In genomic region chr11:106159216-106159920, GRCm38 (mm10) we compare ENCODE assay signal across 9 mouse cellular contexts. TPM values are rescaled to one million over a fixed set of nuclear protein-coding genes. Genes with fewer than 3 reads are reported as not detected.
DNase-seq lines count a peak whose midpoint lies in the region; ATAC-seq lines count a peak whose summit lies in the region.
"Had no signal": no experiment of that assay in that cellular context is flagged by ENCODE, and none has a peak within 500 bp of the region (broad histone marks: within the 10 kb centered on the region; RNA-seq: fewer than 3 reads in every experiment).

No protein-coding gene starts in this region.

- peaks cover 45% of the 10 kb centered on the region for H3K4me1 ChIP-seq in embryonic facial prominence, embryonic 15.5 days
- H3K4me1 ChIP-seq in hindbrain, embryonic 15.5 days (replicated peaks): peaks cover 46% of the 10 kb centered on the region
- peaks cover 47% of the 10 kb centered on the region for H3K4me1 ChIP-seq in limb, embryonic 12.5 days (replicated peaks)
- H3K4me1 ChIP-seq in midbrain, embryonic 11.5 days (ENCODE audit: control insufficient read depth, insufficient read depth, low read length): peaks cover 22% of the 10 kb centered on the region
- peaks cover 20% of the 10 kb centered on the region for H3K4me1 ChIP-seq in stomach, embryonic 16.5 days (ENCODE audit: control insufficient read depth, insufficient read depth, low read length)

- peak overlapping the region; percentile 97 for H3K27ac ChIP-seq in embryonic facial prominence, embryonic 15.5 days (replicated peaks)
- H3K27ac ChIP-seq in hindbrain, embryonic 15.5 days (replicated peaks): peak overlapping the region; percentile 98
- H3K27ac ChIP-seq in limb, embryonic 12.5 days: peak overlapping the region; percentile 100
- peak overlapping the region; percentile 97 for H3K27ac ChIP-seq in midbrain, embryonic 11.5 days (ENCODE audit: low read depth, low read length)
- H3K27ac ChIP-seq in stomach, embryonic 16.5 days (ENCODE audit: low read length): peak overlapping the region; percentile 89

- DNase-seq in adrenal gland, postnatal 10 days: peak; percentile 49
- DNase-seq in adrenal gland, adult 18-20 months (ENCODE audit: low spot score in 2 of 2): no peak
- peak; percentile 69 for DNase-seq in adrenal gland, postnatal 14 days
- peak; percentile 95 for DNase-seq in midbrain, embryonic 11.5 days (ENCODE audit: low spot score, missing footprints)

- ATAC-seq in embryonic facial prominence, embryonic 15.5 days (ENCODE audit: insufficient number of reproducible peaks, low FRiP score, low TSS enrichment, low read depth): peak; percentile 41
- peak; percentile 66 for ATAC-seq in hindbrain, embryonic 15.5 days (ENCODE audit: low FRiP score, low read depth)
- peak; percentile 58 for ATAC-seq in limb, embryonic 12.5 days (ENCODE audit: insufficient number of reproducible peaks, insufficient read depth, low FRiP score, low TSS enrichment, low read depth)
- ATAC-seq in midbrain, embryonic 11.5 days (ENCODE audit: low FRiP score): peak; percentile 73
- peak; percentile 38; the same call in 1 of the 2 replicates for ATAC-seq in stomach, embryonic 16.5 days (ENCODE audit: insufficient read depth, low FRiP score)

- H3K36me3 ChIP-seq in embryonic facial prominence, embryonic 15.5 days: peaks cover 52% of the 10 kb centered on the region
- peaks cover 22% of the 10 kb centered on the region for H3K36me3 ChIP-seq in hindbrain, embryonic 15.5 days
- peaks cover 67% of the 10 kb centered on the region for H3K36me3 ChIP-seq in limb, embryonic 12.5 days
- peaks cover 13% of the 10 kb centered on the region for H3K36me3 ChIP-seq in midbrain, embryonic 11.5 days (ENCODE audit: control insufficient read depth, insufficient read depth, low read length)
- H3K36me3 ChIP-seq in stomach, embryonic 16.5 days (ENCODE audit: control insufficient read depth, insufficient read depth, low read length): peaks cover 5% of the 10 kb centered on the region; the same call in 1 of the 2 replicates

- H3K27me3 ChIP-seq in embryonic facial prominence, embryonic 15.5 days: no peaks in the 10 kb centered on the region
- no peaks in the 10 kb centered on the region for H3K27me3 ChIP-seq in hindbrain, embryonic 15.5 days
- H3K27me3 ChIP-seq in limb, embryonic 12.5 days: no peaks in the 10 kb centered on the region
- H3K27me3 ChIP-seq in midbrain, embryonic 11.5 days (ENCODE audit: control insufficient read depth, insufficient read depth, low read length): no peaks in the 10 kb centered on the region
- H3K27me3 ChIP-seq in stomach, embryonic 16.5 days (ENCODE audit: control insufficient read depth, insufficient read depth, low read length): no peaks in the 10 kb centered on the region

- peak overlapping the region; percentile 80 for H3K4me3 ChIP-seq in embryonic facial prominence, embryonic 15.5 days (replicated peaks)
- H3K4me3 ChIP-seq in hindbrain, embryonic 15.5 days: peak overlapping the region; percentile 81
- H3K4me3 ChIP-seq in limb, embryonic 12.5 days (replicated peaks): peak overlapping the region; percentile 85
- peak overlapping the region; percentile 83 for H3K4me3 ChIP-seq in midbrain, embryonic 11.5 days (ENCODE audit: low read depth, low read length)
- peak overlapping the region; percentile 76 for H3K4me3 ChIP-seq in stomach, embryonic 16.5 days (replicated peaks; ENCODE audit: low read length)

- under 1% methylated on average over 24 of the region's 25 CpGs for whole genome bisulfite sequencing in embryonic facial prominence, embryonic 15.5 days
- under 1% methylated on average over 15 of the region's 25 CpGs for WGBS in hindbrain, embryonic 15.5 days
- 3% methylated on average over 23 of the region's 25 CpGs for WGBS in limb, embryonic 12.5 days
- under 1% methylated on average over 21 of the region's 25 CpGs for WGBS in midbrain, embryonic 11.5 days
- WGBS in stomach, embryonic 16.5 days: under 1% methylated on average over 24 of the region's 25 CpGs

- peak overlapping the region; percentile 86 for H3K4me2 ChIP-seq in embryonic facial prominence, embryonic 15.5 days (replicated peaks)
- peak overlapping the region; percentile 92 for H3K4me2 ChIP-seq in hindbrain, embryonic 15.5 days
- H3K4me2 ChIP-seq in limb, embryonic 12.5 days: peak overlapping the region; percentile 95
- peak overlapping the region; percentile 95 for H3K4me2 ChIP-seq in midbrain, embryonic 11.5 days
- peak overlapping the region; percentile 92 for H3K4me2 ChIP-seq in stomach, embryonic 16.5 days (ENCODE audit: low read depth, low read length)

- H3K9ac ChIP-seq in embryonic facial prominence, embryonic 15.5 days: peak overlapping the region; percentile 97
- peak overlapping the region; percentile 92 for H3K9ac ChIP-seq in hindbrain, embryonic 15.5 days
- H3K9ac ChIP-seq in limb, embryonic 12.5 days (replicated peaks): peak overlapping the region; percentile 98
- H3K9ac ChIP-seq in midbrain, embryonic 11.5 days (ENCODE audit: low read length): peak overlapping the region; percentile 97
- H3K9ac ChIP-seq in stomach, embryonic 16.5 days (ENCODE audit: low read length): peak overlapping the region; percentile 95

- H3K9me3 ChIP-seq in embryonic facial prominence, embryonic 15.5 days (replicated peaks): no peaks in the 10 kb centered on the region
- H3K9me3 ChIP-seq in hindbrain, embryonic 15.5 days: no peaks in the 10 kb centered on the region
- no peaks in the 10 kb centered on the region for H3K9me3 ChIP-seq in limb, embryonic 12.5 days
- no peaks in the 10 kb centered on the region for H3K9me3 ChIP-seq in midbrain, embryonic 11.5 days (ENCODE audit: control insufficient read depth, low read length)
- no peaks in the 10 kb centered on the region for H3K9me3 ChIP-seq in stomach, embryonic 16.5 days (replicated peaks; ENCODE audit: control insufficient read depth, low read length)

RNA-seq across cellular contexts. Expression of gene Gm10840, which starts 1.3 kb away (rescaled TPM):
- not detected for total RNA-seq in adrenal gland, postnatal 10 days (2021)
- not detected for total RNA-seq in adrenal gland, adult 18-20 months (2021)
- total RNA-seq in adrenal gland, postnatal 14 days (2021): not detected in 2 replicates
- 0.71 TPM in 1 of 2 replicates, not detected in the other for polyA plus RNA-seq in embryonic facial prominence, embryonic 15.5 days (2015; fragmentation: Nextera tagmentation; extraction: Ambion mirVana)
- polyA plus RNA-seq in hindbrain, embryonic 15.5 days (2015; fragmentation: Nextera tagmentation; extraction: Ambion mirVana): 0.65 TPM in 1 of 2 replicates, not detected in the other
- polyA plus RNA-seq in limb, embryonic 12.5 days (2016; fragmentation: Nextera tagmentation; extraction: Ambion mirVana): not detected in 2 replicates
- polyA plus RNA-seq in midbrain, embryonic 11.5 days (2014; fragmentation: Nextera tagmentation; extraction: Ambion mirVana): not detected in 2 replicates
- not detected in 2 replicates for polyA plus RNA-seq in stomach, embryonic 16.5 days (2015; fragmentation: Nextera tagmentation; extraction: Ambion mirVana)
- total RNA-seq: left cerebral cortex, postnatal 25 days had no signal

RNA-seq across cellular contexts. Expression of gene Limd2, which starts 1.3 kb away (rescaled TPM):
- 10 to 100 TPM; 40.4 to 43.1 TPM for total RNA-seq in adrenal gland, postnatal 10 days (2021)
- 10 to 100 TPM in 1 of 2 experiments, 1 to 10 TPM in 1; 9.5 to 11.7 TPM for total RNA-seq in adrenal gland, adult 18-20 months (2021)
- total RNA-seq in adrenal gland, postnatal 14 days (2021): 21.1 and 59.4 TPM in 2 replicates
- 250 and 257 TPM in 2 replicates for polyA plus RNA-seq in embryonic facial prominence, embryonic 15.5 days (2015; fragmentation: Nextera tagmentation; extraction: Ambion mirVana)
- polyA plus RNA-seq in hindbrain, embryonic 15.5 days (2015; fragmentation: Nextera tagmentation; extraction: Ambion mirVana): 162 and 167 TPM in 2 replicates
- 508 and 509 TPM in 2 replicates for polyA plus RNA-seq in limb, embryonic 12.5 days (2016; fragmentation: Nextera tagmentation; extraction: Ambion mirVana)
- 301 and 308 TPM in 2 replicates for polyA plus RNA-seq in midbrain, embryonic 11.5 days (2014; fragmentation: Nextera tagmentation; extraction: Ambion mirVana)
- 95.6 and 111 TPM in 2 replicates for polyA plus RNA-seq in stomach, embryonic 16.5 days (2015; fragmentation: Nextera tagmentation; extraction: Ambion mirVana)

RNA-seq across cellular contexts. Expression of gene Strada, which starts 42.6 kb away (rescaled TPM):
- total RNA-seq in adrenal gland, postnatal 10 days (2021): 10 to 100 TPM; 12.1 to 16.1 TPM
- total RNA-seq in adrenal gland, adult 18-20 months (2021): 10 to 100 TPM; 11.6 to 13.1 TPM
- total RNA-seq in adrenal gland, postnatal 14 days (2021): 12.1 and 12.5 TPM in 2 replicates
- 28.4 and 29.3 TPM in 2 replicates for polyA plus RNA-seq in embryonic facial prominence, embryonic 15.5 days (2015; fragmentation: Nextera tagmentation; extraction: Ambion mirVana)
- 27.9 and 28.7 TPM in 2 replicates for polyA plus RNA-seq in hindbrain, embryonic 15.5 days (2015; fragmentation: Nextera tagmentation; extraction: Ambion mirVana)
- polyA plus RNA-seq in limb, embryonic 12.5 days (2016; fragmentation: Nextera tagmentation; extraction: Ambion mirVana): 31.1 and 33.2 TPM in 2 replicates
- 38.4 and 40.5 TPM in 2 replicates for polyA plus RNA-seq in midbrain, embryonic 11.5 days (2014; fragmentation: Nextera tagmentation; extraction: Ambion mirVana)
- polyA plus RNA-seq in stomach, embryonic 16.5 days (2015; fragmentation: Nextera tagmentation; extraction: Ambion mirVana): 18.8 and 19.6 TPM in 2 replicates

RNA-seq across cellular contexts. Expression of gene Ccdc47, which starts 56.8 kb away (rescaled TPM):
- 10 to 100 TPM; 75.9 to 86.3 TPM for total RNA-seq in adrenal gland, postnatal 10 days (2021)
- 100 to 1,000 TPM; 106 to 118 TPM for total RNA-seq in adrenal gland, adult 18-20 months (2021)
- total RNA-seq in adrenal gland, postnatal 14 days (2021): 116 and 120 TPM in 2 replicates
- 88.9 and 91.8 TPM in 2 replicates for polyA plus RNA-seq in embryonic facial prominence, embryonic 15.5 days (2015; fragmentation: Nextera tagmentation; extraction: Ambion mirVana)
- 94.5 and 101 TPM in 2 replicates for polyA plus RNA-seq in hindbrain, embryonic 15.5 days (2015; fragmentation: Nextera tagmentation; extraction: Ambion mirVana)
- polyA plus RNA-seq in limb, embryonic 12.5 days (2016; fragmentation: Nextera tagmentation; extraction: Ambion mirVana): 73.9 and 78.5 TPM in 2 replicates
- polyA plus RNA-seq in midbrain, embryonic 11.5 days (2014; fragmentation: Nextera tagmentation; extraction: Ambion mirVana): 74.1 and 76.4 TPM in 2 replicates
- 100 and 112 TPM in 2 replicates for polyA plus RNA-seq in stomach, embryonic 16.5 days (2015; fragmentation: Nextera tagmentation; extraction: Ambion mirVana)

RNA-seq across cellular contexts. Expression of gene Ddx42, which starts 57.4 kb away (rescaled TPM):
- 10 to 100 TPM; 49.0 to 54.0 TPM for total RNA-seq in adrenal gland, postnatal 10 days (2021)
- 10 to 100 TPM; 42.1 to 55.2 TPM for total RNA-seq in adrenal gland, adult 18-20 months (2021)
- 51.5 and 59.9 TPM in 2 replicates for total RNA-seq in adrenal gland, postnatal 14 days (2021)
- 71.1 and 77.5 TPM in 2 replicates for polyA plus RNA-seq in embryonic facial prominence, embryonic 15.5 days (2015; fragmentation: Nextera tagmentation; extraction: Ambion mirVana)
- 77.9 and 81.9 TPM in 2 replicates for polyA plus RNA-seq in hindbrain, embryonic 15.5 days (2015; fragmentation: Nextera tagmentation; extraction: Ambion mirVana)
- 107 and 111 TPM in 2 replicates for polyA plus RNA-seq in limb, embryonic 12.5 days (2016; fragmentation: Nextera tagmentation; extraction: Ambion mirVana)
- polyA plus RNA-seq in midbrain, embryonic 11.5 days (2014; fragmentation: Nextera tagmentation; extraction: Ambion mirVana): 105 and 110 TPM in 2 replicates
- polyA plus RNA-seq in stomach, embryonic 16.5 days (2015; fragmentation: Nextera tagmentation; extraction: Ambion mirVana): 69.6 and 70.0 TPM in 2 replicates

Comparison
In these comparisons a context has a peak if more than half of its experiments do, and no peak if none do; other contexts are left out.
1. DNase-seq: peak in adrenal gland, postnatal 10 days (single experiment), adrenal gland, postnatal 14 days (single experiment) and midbrain, embryonic 11.5 days (single experiment); none in adrenal gland, adult 18-20 months (0 of 2).
2. Peak in every context shown above with its lines, with median percentiles within 50 percentile points of each other: ATAC-seq, H3K27ac ChIP-seq, H3K4me2 ChIP-seq, H3K4me3 ChIP-seq and H3K9ac ChIP-seq.